Mouse (Mus musculus): Measurements from ENCODE around the gene 2810408A11Rik. TPM values are rescaled to one million over a fixed set of nuclear protein-coding genes. Genes with fewer than 3 reads are reported as not detected.

2810408A11Rik gene
- 0.19 and 0.38 TPM in 2 replicates for polyA plus RNA-seq (2012; rRNA removed)

GRCm38 (mm10) chr11:69900471-69901405, at the start of gene 2810408A11Rik, which contains the start of gene Neurl4:
Gene 2810408A11Rik, minus strand, starts transcription at chr11:69900987.
Gene Neurl4, plus strand, starts transcription at chr11:69901072.
- Histone ChIP-seq H3K27ac (ENCODE audit: insufficient read depth, low read length) (peak within 1 kb of the TSS; percentile 81), H3K4me3 (ENCODE audit: insufficient read depth, low read length) (peak within 1 kb of the TSS; percentile 69), H3K4me1 (ENCODE audit: control insufficient read depth, insufficient read depth, low read length) (0 out of 2 replicates have a peak, but pooled peaks cover 4% of the 10 kb centered on the region)
- no peak for TF ChIP-seq CTCF (IDR thresholded peaks at IDR 0.05; ENCODE audit: extremely low read depth, insufficient read depth, low read length)
- peak; percentile 92 for TF ChIP-seq POLR2A (IDR thresholded peaks at IDR 0.05; ENCODE audit: extremely low read depth, insufficient read depth, low read length)

GRCm38 (mm10) chr11:69948763-69949150, 48.0 kb upstream of the 2810408A11Rik start:
- no peak overlapping the region for H3K4me3 ChIP-seq (ENCODE audit: insufficient read depth, low read length)
- TF ChIP-seq CTCF (IDR thresholded peaks at IDR 0.05; ENCODE audit: extremely low read depth, insufficient read depth, low read length) (peak; percentile 79), POLR2A (IDR thresholded peaks at IDR 0.05; ENCODE audit: extremely low read depth, insufficient read depth, low read length) (no peak)
- H3K27ac ChIP-seq (ENCODE audit: insufficient read depth, low read length) = no peak overlapping the region
- H3K4me1 ChIP-seq (ENCODE audit: control insufficient read depth, insufficient read depth, low read length) = no peaks in the 10 kb centered on the region

- no peak for TF ChIP-seq POLR2A (IDR thresholded peaks at IDR 0.05; ENCODE audit: extremely low read depth, insufficient read depth, low read length)
- H3K4me1 ChIP-seq (ENCODE audit: control insufficient read depth, insufficient read depth, low read length) = no peaks in the 10 kb centered on the region
- H3K27ac ChIP-seq (ENCODE audit: insufficient read depth, low read length) = no peak within 1 kb of the TSS
- no peak within 1 kb of the TSS for H3K4me3 ChIP-seq (ENCODE audit: insufficient read depth, low read length)
These were observed 47.4 kb upstream of the 2810408A11Rik start, which contains the start of gene Slc2a4 for GRCm38 (mm10) chr11:69948066-69948762. Gene Slc2a4, minus strand, starts transcription at chr11:69948188.

- TF ChIP-seq CTCF (IDR thresholded peaks at IDR 0.05; ENCODE audit: extremely low read depth, insufficient read depth, low read length) (no peak), POLR2A (IDR thresholded peaks at IDR 0.05; ENCODE audit: extremely low read depth, insufficient read depth, low read length) (no peak)
- H3K27ac ChIP-seq (ENCODE audit: insufficient read depth, low read length) = no peak overlapping the region
These were observed 46.7 kb upstream of the 2810408A11Rik start for GRCm38 (mm10) chr11:69947337-69948065.

GRCm38 (mm10) chr11:69945997-69946891, 45.5 kb upstream of the 2810408A11Rik start:
- Histone ChIP-seq H3K27ac (ENCODE audit: insufficient read depth, low read length) (no peak overlapping the region), H3K4me1 (ENCODE audit: control insufficient read depth, insufficient read depth, low read length) (no peaks in the 10 kb centered on the region), H3K4me3 (ENCODE audit: insufficient read depth, low read length) (no peak overlapping the region)
- TF ChIP-seq CTCF (IDR thresholded peaks at IDR 0.05; ENCODE audit: extremely low read depth, insufficient read depth, low read length) (no peak), POLR2A (IDR thresholded peaks at IDR 0.05; ENCODE audit: extremely low read depth, insufficient read depth, low read length) (no peak)

More at GRCm38 (mm10) chr11:69947337-69948065, 46.7 kb upstream of the 2810408A11Rik start:
- Histone ChIP-seq H3K4me1 (ENCODE audit: control insufficient read depth, insufficient read depth, low read length) (no peaks in the 10 kb centered on the region), H3K4me3 (ENCODE audit: insufficient read depth, low read length) (no peak overlapping the region)

GRCm38 (mm10) chr11:69945216-69945615, 44.4 kb upstream of the 2810408A11Rik start:
- Histone ChIP-seq H3K4me1 (ENCODE audit: control insufficient read depth, insufficient read depth, low read length) (no peaks in the 10 kb centered on the region), H3K27ac (ENCODE audit: insufficient read depth, low read length) (no peak overlapping the region), H3K4me3 (ENCODE audit: insufficient read depth, low read length) (no peak overlapping the region)
- TF ChIP-seq POLR2A (IDR thresholded peaks at IDR 0.05; ENCODE audit: extremely low read depth, insufficient read depth, low read length) (no peak), CTCF (IDR thresholded peaks at IDR 0.05; ENCODE audit: extremely low read depth, insufficient read depth, low read length) (no peak)

- no peak overlapping the region for H3K27ac ChIP-seq (ENCODE audit: insufficient read depth, low read length)
- H3K4me3 ChIP-seq (ENCODE audit: insufficient read depth, low read length) = no peak overlapping the region
- no peak for TF ChIP-seq POLR2A (IDR thresholded peaks at IDR 0.05; ENCODE audit: extremely low read depth, insufficient read depth, low read length)
- no peak for TF ChIP-seq CTCF (IDR thresholded peaks at IDR 0.05; ENCODE audit: extremely low read depth, insufficient read depth, low read length)
- peaks cover 2% of the 10 kb centered on the region; the same call in 1 of the 2 replicates for H3K4me1 ChIP-seq (ENCODE audit: control insufficient read depth, insufficient read depth, low read length)
These were observed 40.2 kb upstream of the 2810408A11Rik start for GRCm38 (mm10) chr11:69940962-69941361.

GRCm38 (mm10) chr11:69939731-69940130, 38.9 kb upstream of the 2810408A11Rik start:
- peaks cover 2% of the 10 kb centered on the region; the same call in 1 of the 2 replicates for H3K4me1 ChIP-seq (ENCODE audit: control insufficient read depth, insufficient read depth, low read length)
- H3K4me3 ChIP-seq (ENCODE audit: insufficient read depth, low read length) = no peak overlapping the region
- H3K27ac ChIP-seq (ENCODE audit: insufficient read depth, low read length) = no peak overlapping the region
- no peak for TF ChIP-seq POLR2A (IDR thresholded peaks at IDR 0.05; ENCODE audit: extremely low read depth, insufficient read depth, low read length)
- no peak for TF ChIP-seq CTCF (IDR thresholded peaks at IDR 0.05; ENCODE audit: extremely low read depth, insufficient read depth, low read length)
